Mouse (Mus musculus) common myeloid progenitor, adult 5-6 weeks (primary cell): Measurements from ENCODE around the gene Exoc3l4. TPM values are rescaled to one million over a fixed set of nuclear protein-coding genes. Genes with fewer than 3 reads are reported as not detected.
A peak's percentile ranks its signal among the peaks of the same experiment; 100 is the strongest.

Experiments
- ATAC-seq: replicated peaks from 2 replicates; pipeline ENCODE4 v1.8.0; 2016; ENCODE audit warnings: low read depth, mild to moderate bottlenecking, moderate TSS enrichment, inconsistent platforms; ENCODE audit not compliant: poor library complexity, severe bottlenecking
- total RNA-seq: library from RNA; stranded (forward); fragments of 200-1000, 187-1606 nt; gene quantifications from 2 replicates; pipeline ENCODE4 v1.2.3, GENCODE M21; 2017

The Exoc3l4 gene
- total RNA-seq, 1 experiment from 2014 or later, result 0.32 TPM

DNA sequence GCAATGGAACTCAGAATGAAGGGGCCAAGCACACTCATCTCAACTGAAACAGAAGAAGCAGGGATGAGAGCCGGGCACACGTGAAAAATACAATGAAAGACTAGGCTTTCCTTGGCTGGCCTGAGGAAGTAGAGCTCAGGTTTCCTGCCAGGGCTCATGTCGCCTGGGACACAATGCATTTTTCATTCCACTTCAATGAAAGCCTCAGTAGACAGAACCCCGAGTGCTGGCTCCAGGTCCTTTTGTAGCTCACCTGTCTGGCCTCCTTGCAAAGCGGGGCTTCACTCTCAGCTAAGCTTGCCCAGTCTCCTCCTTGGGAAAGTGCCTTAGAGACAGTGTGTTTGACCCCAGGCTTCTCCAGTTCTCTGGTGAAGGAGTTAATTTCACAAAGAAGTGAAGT lies 62.1 kb downstream of the Exoc3l4 start:
- no peak for ATAC-seq

DNA sequence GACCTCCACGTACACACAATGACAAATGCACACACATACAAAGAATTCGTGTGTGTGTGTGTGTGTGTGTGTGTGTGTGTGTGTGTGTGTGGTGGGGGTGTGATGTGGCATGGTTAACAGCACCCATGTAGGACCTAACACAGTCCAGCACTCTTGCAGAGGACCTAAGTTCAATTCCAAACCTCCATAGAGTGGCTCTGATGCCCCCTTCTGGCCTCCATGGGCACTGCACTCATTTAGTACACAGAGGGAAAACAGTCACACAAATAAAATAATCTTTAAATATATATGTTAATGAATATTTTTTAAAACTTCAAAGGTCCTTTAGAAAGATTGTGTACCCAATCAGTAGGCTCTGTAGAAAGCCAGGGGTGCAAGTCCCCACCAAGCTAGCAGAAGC lies 63.1 kb downstream of the Exoc3l4 start:
- ATAC-seq, result peak; percentile 72

Other genes starting within 250 kb of the Exoc3l4 start
- gene 4930595D18Rik, start 232.5 kb upstream of the Exoc3l4 start, total RNA-seq, result 0.32 TPM in 1 of 2 replicates, not detected in the other
- not detected in 2 replicates for gene Amn, start 145.9 kb upstream of the Exoc3l4 start, total RNA-seq
- gene Cdc42bpb, start 39.3 kb upstream of the Exoc3l4 start, total RNA-seq, result 2.0 and 2.4 TPM in 2 replicates
- not detected in 2 replicates for gene Lbhd2, start 10.2 kb upstream of the Exoc3l4 start, total RNA-seq
- 60.2 and 79.0 TPM in 2 replicates for gene Tnfaip2, start 25.5 kb downstream of the Exoc3l4 start, total RNA-seq
- not detected in 2 replicates for gene Gm266, start 68.8 kb downstream of the Exoc3l4 start, total RNA-seq
- gene Eif5, start 121.0 kb downstream of the Exoc3l4 start, total RNA-seq, result 309 and 347 TPM in 2 replicates
- gene Mark3, start 157.5 kb downstream of the Exoc3l4 start, total RNA-seq, result 60.4 and 76.4 TPM in 2 replicates